Mouse (Mus musculus) WW6 (cell line): Measurements from ENCODE around the gene Sorcs2.
"Not testable (repeated sequence)": the region's sequence is repeated elsewhere in the genome, so short reads cannot be mapped to it uniquely, and the experiment has no call there.

Source experiments
- DNase-seq: peaks from one replicate; pipeline ENCODE4 v3.0.0-alpha.2; 2013; ENCODE audit warnings: low read depth, low spot score

Gene Sorcs2

GRCm38 (mm10) chr5:36304299-36304980, 93.5 kb downstream of the Sorcs2 start:
- no peak for DNase-seq

GRCm38 (mm10) chr5:36301166-36301565, 96.8 kb downstream of the Sorcs2 start:
- DNase-seq = no peak

GRCm38 (mm10) chr5:36298049-36298448, 99.9 kb downstream of the Sorcs2 start:
- no peak for DNase-seq

- DNase-seq = no peak
These were observed 100.7 kb downstream of the Sorcs2 start for GRCm38 (mm10) chr5:36297246-36297645.

- no peak for DNase-seq
These were observed 104.6 kb downstream of the Sorcs2 start for GRCm38 (mm10) chr5:36293109-36293900.

GRCm38 (mm10) chr5:36292321-36292720, 105.6 kb downstream of the Sorcs2 start:
- DNase-seq = no peak

GRCm38 (mm10) chr5:36291191-36291590, 106.7 kb downstream of the Sorcs2 start:
- DNase-seq = no peak

- no peak for DNase-seq
These were observed 112.5 kb downstream of the Sorcs2 start for GRCm38 (mm10) chr5:36285405-36285804.

- no peak for DNase-seq
These were observed 118.0 kb downstream of the Sorcs2 start for GRCm38 (mm10) chr5:36279896-36280295.

- no peak for DNase-seq
These were observed 123.1 kb downstream of the Sorcs2 start for GRCm38 (mm10) chr5:36274684-36275394.

- no peak for DNase-seq
These were observed 130.7 kb downstream of the Sorcs2 start for GRCm38 (mm10) chr5:36267194-36267769.

- no peak for DNase-seq
These were observed 137.1 kb downstream of the Sorcs2 start for GRCm38 (mm10) chr5:36260862-36261261.

GRCm38 (mm10) chr5:36259691-36260124, 138.2 kb downstream of the Sorcs2 start:
- no peak for DNase-seq

- no peak for DNase-seq
These were observed 139.4 kb downstream of the Sorcs2 start for GRCm38 (mm10) chr5:36258387-36259181.

- no peak for DNase-seq
These were observed 140.9 kb downstream of the Sorcs2 start for GRCm38 (mm10) chr5:36257008-36257407.

GRCm38 (mm10) chr5:36254642-36255516, 143.1 kb downstream of the Sorcs2 start:
- no peak for DNase-seq

GRCm38 (mm10) chr5:36252746-36253504, 145.0 kb downstream of the Sorcs2 start:
- DNase-seq = no peak

GRCm38 (mm10) chr5:36248022-36248421, 149.9 kb downstream of the Sorcs2 start:
- DNase-seq = no peak

GRCm38 (mm10) chr5:36237526-36237925, 160.4 kb downstream of the Sorcs2 start:
- DNase-seq = not testable (repeated sequence)
